Mouse (Mus musculus) heart, embryonic 14.5 days (tissue): ENCODE measurements at regions not wholly inside any gene's neighbourhood (a gene's known extent, or its start where the extent isn't known, plus 50 kb on each side); places are given as distances from the start of the nearest gene placed in this dataset.

Experiments used
- ATAC-seq: fragments of 200-750 bp; cut with Nextera tagmentation; 2 replicates; pipeline ENCODE4 v1.8.0; 2017; ENCODE audit warnings: low read depth, moderate TSS enrichment; ENCODE audit not compliant: insufficient number of reproducible peaks, insufficient read depth, low FRiP score
- H3K27ac ChIP-seq, 2 experiments: fragments of 200-500 bp in 1 of 2; fragments of 300-500 bp in 1 of 2; sonication (generic) in 1 of 2; replicated peaks in 1 of 2; 2 replicates each; pipeline ENCODE4 v1.5.1; 2012 to 2014; ENCODE audit warnings: low read depth in 2 of 2, low read length in 2 of 2, control low read depth in 1 of 2, mild to moderate bottlenecking in 1 of 2, mixed read lengths in 1 of 2; ENCODE audit not compliant: control insufficient read depth in 1 of 2, insufficient read depth in 1 of 2
- H3K27me3 ChIP-seq: fragments of 300-500 bp; sonication (generic); 2 replicates; pipeline ENCODE4 v1.6.1; 2014; ENCODE audit warnings: mild to moderate bottlenecking, low read length, control low read depth; ENCODE audit not compliant: control insufficient read depth, insufficient read depth
- H3K36me3 ChIP-seq: fragments of 300-500 bp; sonication (generic); 2 replicates; pipeline ENCODE4 v1.6.1; 2014; ENCODE audit warnings: mild to moderate bottlenecking, control low read depth, low read length, mixed read lengths; ENCODE audit not compliant: control insufficient read depth, insufficient read depth
- H3K4me1 ChIP-seq, 2 experiments: fragments of 200-500 bp in 1 of 2; fragments of 300-500 bp in 1 of 2; sonication (generic) in 1 of 2; 2 replicates each; pipeline ENCODE4 v1.6.1; 2012 to 2014; ENCODE audit warnings: low read length in 2 of 2, control low read depth in 1 of 2, mixed read lengths in 1 of 2; ENCODE audit not compliant: control insufficient read depth in 2 of 2, insufficient read depth in 2 of 2
- H3K4me2 ChIP-seq: fragments of 300-500 bp; sonication (generic); 2 replicates; pipeline ENCODE4 v1.6.1; 2014; ENCODE audit warnings: mild to moderate bottlenecking, low read length
- H3K4me3 ChIP-seq, 2 experiments: fragments of 200-500 bp in 1 of 2; fragments of 300-500 bp in 1 of 2; sonication (generic) in 1 of 2; 2 replicates each; pipeline ENCODE4 v1.5.1; 2012 to 2014; ENCODE audit warnings: low read length in 2 of 2, mild to moderate bottlenecking in 2 of 2, control low read depth in 1 of 2, low read depth in 1 of 2, moderate library complexity in 1 of 2; ENCODE audit not compliant: control insufficient read depth in 1 of 2, insufficient read depth in 1 of 2
- H3K9ac ChIP-seq: fragments of 300-500 bp; sonication (generic); 2 replicates; pipeline ENCODE4 v1.6.1; 2014; ENCODE audit warnings: mild to moderate bottlenecking, low read length
- H3K9me3 ChIP-seq: fragments of 300-500 bp; sonication (generic); 2 replicates; pipeline ENCODE4 v1.6.1; 2016; ENCODE audit warnings: low read length, control low read depth; ENCODE audit not compliant: control insufficient read depth
- WGBS: fragments of 180-500 bp; shearing (Covaris S2); extraction: QIAGEN DNeasy Blood & Tissue Kit; methylation state at CpG from one replicate; pipeline ENCODE4 v1.1.7; 2014; 5-methylcytosine and 5-hydroxymethylcytosine counted together

DNA sequence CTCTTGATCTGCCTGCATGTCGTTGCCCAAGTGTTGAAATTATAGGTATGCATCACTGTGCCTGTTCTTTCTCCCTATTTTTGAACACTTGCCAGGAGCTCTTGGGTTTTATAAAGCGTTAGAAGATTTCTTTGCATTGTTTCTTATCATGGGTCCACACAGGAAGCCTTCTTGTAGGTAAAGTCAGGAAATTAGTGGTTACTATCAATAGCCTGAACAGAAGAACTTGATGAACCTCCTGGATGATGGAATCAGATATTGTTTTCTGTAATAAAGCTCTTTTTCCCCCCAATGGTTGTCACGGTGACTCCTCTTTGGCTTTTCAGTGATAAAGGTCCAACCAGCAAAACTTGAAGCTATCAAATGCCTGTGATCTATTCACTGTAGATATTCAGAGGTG is 1706.0 kb upstream of the Gm7489 start:
- Histone ChIP-seq H3K4me2 (no peak overlapping the region), H3K27me3 (no peaks in the 10 kb centered on the region), H3K9ac (no peak overlapping the region), H3K27ac (no peak overlapping the region), H3K4me3 (no peak overlapping the region), H3K4me1 (no peaks in the 10 kb centered on the region), H3K9me3 (no peaks in the 10 kb centered on the region), H3K36me3 (no peaks in the 10 kb centered on the region)
- no peak for ATAC-seq
- 40% methylated on average over 3 of the region's 3 CpGs for WGBS

- H3K36me3 ChIP-seq: no peaks in the 10 kb centered on the region
- no peaks in the 10 kb centered on the region for H3K4me1 ChIP-seq
- H3K9me3 ChIP-seq: no peaks in the 10 kb centered on the region
- no peak overlapping the region for H3K9ac ChIP-seq
- no peak overlapping the region for H3K4me2 ChIP-seq
- H3K27ac ChIP-seq: no peak overlapping the region
- no peak for ATAC-seq
- H3K27me3 ChIP-seq: no peaks in the 10 kb centered on the region
- no peak overlapping the region for H3K4me3 ChIP-seq
Measured at GRCm38 (mm10) chr15:52179379-52179778, 1705.3 kb upstream of the Gm7489 start.

- 63% methylated on average over 3 of the region's 3 CpGs for WGBS
- H3K4me2 ChIP-seq: no peak overlapping the region
- H3K27ac ChIP-seq: no peak overlapping the region
- H3K4me3 ChIP-seq: no peak overlapping the region
- ATAC-seq: no peak
- H3K36me3 ChIP-seq: no peaks in the 10 kb centered on the region
- no peaks in the 10 kb centered on the region for H3K9me3 ChIP-seq
- no peak overlapping the region for H3K9ac ChIP-seq
- H3K4me1 ChIP-seq: no peaks in the 10 kb centered on the region
- no peaks in the 10 kb centered on the region for H3K27me3 ChIP-seq
Measured at GRCm38 (mm10) chr15:52191176-52191575, 1693.5 kb upstream of the Gm7489 start.

- WGBS: 64% methylated on average over 3 of the region's 3 CpGs
- Histone ChIP-seq H3K27ac (no peak overlapping the region), H3K4me1 (no peaks in the 10 kb centered on the region), H3K9me3 (no peaks in the 10 kb centered on the region), H3K36me3 (no peaks in the 10 kb centered on the region), H3K9ac (no peak overlapping the region), H3K4me3 (no peak overlapping the region), H3K4me2 (no peak overlapping the region), H3K27me3 (no peaks in the 10 kb centered on the region)
- ATAC-seq: no peak
Measured at GRCm38 (mm10) chr15:52207271-52207670, 1677.4 kb upstream of the Gm7489 start.

DNA sequence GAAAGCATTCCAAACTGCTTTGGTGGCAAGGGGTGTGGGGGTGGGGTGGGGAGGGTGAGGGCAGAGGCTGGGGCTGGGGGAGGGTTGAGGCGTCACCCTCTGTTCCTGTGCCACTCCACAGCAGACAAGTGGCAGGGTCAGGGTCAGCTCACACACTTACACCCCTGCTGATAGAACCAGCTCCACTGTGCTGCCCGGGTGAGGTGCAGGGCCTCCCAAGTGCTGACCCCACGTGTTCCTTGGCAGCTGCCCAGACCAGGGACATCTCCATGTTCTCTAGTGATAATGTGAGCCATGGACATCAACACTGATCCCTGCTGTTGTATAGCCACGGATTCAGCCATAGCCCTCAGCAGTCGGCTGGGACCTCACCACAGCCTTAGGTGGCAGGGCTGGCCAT is 1652.3 kb upstream of the Gm7489 start:
- 78% methylated on average over 5 of the region's 5 CpGs for WGBS
- ATAC-seq: no peak
- H3K4me3 ChIP-seq: no peak overlapping the region

GRCm38 (mm10) chr15:52236220-52236619 is 1648.5 kb upstream of the Gm7489 start:
- ATAC-seq: no peak
- 43% methylated on average over 8 of the region's 8 CpGs for WGBS
- no peaks in the 10 kb centered on the region for H3K36me3 ChIP-seq

More for the DNA sequence above, 1652.3 kb upstream of the Gm7489 start:
- H3K27me3 ChIP-seq: no peaks in the 10 kb centered on the region
- H3K27ac ChIP-seq: no peak overlapping the region
- H3K4me1 ChIP-seq: no peaks in the 10 kb centered on the region
- no peak overlapping the region for H3K9ac ChIP-seq
- H3K36me3 ChIP-seq: no peaks in the 10 kb centered on the region
- no peaks in the 10 kb centered on the region for H3K9me3 ChIP-seq
- H3K4me2 ChIP-seq: no peak overlapping the region

GRCm38 (mm10) chr15:52242890-52243289 is 1641.8 kb upstream of the Gm7489 start:
- whole genome bisulfite sequencing: 95% methylated on average over 1 of the region's 1 CpGs
- Histone ChIP-seq H3K4me2 (no peak overlapping the region), H3K9me3 (no peaks in the 10 kb centered on the region), H3K27me3 (no peaks in the 10 kb centered on the region), H3K9ac (no peak overlapping the region), H3K4me3 (no peak overlapping the region), H3K36me3 (no peaks in the 10 kb centered on the region), H3K4me1 (no peaks in the 10 kb centered on the region), H3K27ac (no peak overlapping the region)
- no peak for ATAC-seq

More at GRCm38 (mm10) chr15:52236220-52236619, 1648.5 kb upstream of the Gm7489 start:
- H3K4me2 ChIP-seq: no peak overlapping the region
- no peak overlapping the region for H3K4me3 ChIP-seq
- no peaks in the 10 kb centered on the region for H3K4me1 ChIP-seq
- no peaks in the 10 kb centered on the region for H3K27me3 ChIP-seq
- no peak overlapping the region for H3K27ac ChIP-seq
- H3K9ac ChIP-seq: no peak overlapping the region
- no peaks in the 10 kb centered on the region for H3K9me3 ChIP-seq
